Mouse (Mus musculus): ENCODE results near the gene Daam2. TPM values are rescaled to one million over a fixed set of nuclear protein-coding genes. Genes with fewer than 3 reads are reported as not detected.
"Not testable (repeated sequence)": the region's sequence is repeated elsewhere in the genome, so short reads cannot be mapped to it uniquely, and the experiment has no call there.

Daam2 gene
- polyA plus RNA-seq, 1 experiment from 2014 or later = 3.9 TPM

DNA sequence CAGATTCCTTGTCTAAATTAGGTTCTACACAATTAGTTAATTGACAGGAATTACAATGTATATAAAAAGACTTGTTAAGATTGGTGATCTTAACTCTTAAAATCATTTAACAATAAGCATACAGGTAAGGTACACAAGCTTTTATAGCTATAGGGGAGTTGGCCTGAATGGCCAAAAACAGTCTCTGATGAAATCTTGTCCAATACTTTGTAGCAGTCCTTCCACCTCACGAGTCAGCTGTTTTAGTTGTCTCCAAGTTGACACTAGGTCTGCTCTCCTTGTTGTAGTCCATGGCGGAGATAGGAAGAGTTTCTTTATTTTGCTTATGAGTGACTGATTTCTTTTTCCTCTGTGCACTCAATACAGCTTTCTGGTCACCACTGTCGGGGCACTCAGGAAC lies 121.3 kb downstream of the Daam2 start:
- ATAC-seq (replicated peaks; ENCODE audit: insufficient number of reproducible peaks, insufficient read depth, low FRiP score, low read depth); H3K36me3 ChIP-seq: not testable (repeated sequence)
- WGBS = 63% methylated on average over 3 of the region's 3 CpGs

DNA sequence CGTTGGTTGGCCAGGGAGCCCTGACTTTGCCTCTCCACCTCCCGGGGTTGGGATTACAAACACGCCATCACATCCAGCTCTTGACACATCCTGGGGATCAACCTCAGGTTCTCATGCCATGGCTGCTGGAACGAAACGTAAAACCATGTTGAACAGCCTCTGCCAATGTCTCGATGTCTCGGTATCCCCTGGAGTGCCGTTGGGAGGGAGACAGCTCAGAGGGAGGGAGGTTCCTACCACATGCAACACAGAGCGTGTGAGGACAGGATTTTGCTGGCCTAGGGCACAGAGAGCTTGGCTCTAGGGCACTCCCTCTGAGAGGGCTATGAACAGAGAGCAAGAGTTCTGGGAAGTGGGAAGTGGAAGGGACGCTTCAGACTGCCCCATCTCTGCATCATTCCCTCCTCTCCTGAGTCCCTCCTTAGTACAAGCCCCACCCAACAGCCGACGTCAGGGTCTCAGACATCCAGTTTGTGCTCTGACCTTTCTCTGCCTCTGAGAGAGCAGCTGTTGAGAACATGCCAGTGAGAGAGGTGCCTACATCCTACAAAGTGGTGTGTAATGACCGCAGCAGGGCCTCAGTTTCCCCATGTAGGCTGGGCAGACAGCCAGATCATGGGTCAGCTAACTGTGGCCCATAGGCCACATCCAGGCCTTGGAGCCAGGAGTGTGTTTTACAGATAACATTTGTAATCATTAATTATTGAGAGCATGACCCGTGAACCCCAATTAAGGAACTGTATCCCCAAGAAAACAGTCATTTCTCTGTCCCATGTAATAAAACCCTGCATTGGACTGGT lies 123.6 kb downstream of the Daam2 start:
- Histone ChIP-seq H3K4me2 (no peak overlapping the region), H3K27ac (no peak overlapping the region), H3K4me3 (no peak overlapping the region), H3K27me3 (no peaks in the 10 kb centered on the region), H3K4me1 (replicated peaks) (no peaks in the 10 kb centered on the region), H3K9ac (no peak overlapping the region), H3K36me3 (peaks cover 13% of the 10 kb centered on the region), H3K9me3 (replicated peaks) (no peaks in the 10 kb centered on the region)
- ATAC-seq (replicated peaks; ENCODE audit: insufficient number of reproducible peaks, insufficient read depth, low FRiP score, low read depth) = no peak
- WGBS = 69% methylated on average over 14 of the region's 14 CpGs

More for the DNA sequence above, 121.3 kb downstream of the Daam2 start:
- H3K9ac ChIP-seq; H3K4me2 ChIP-seq; H3K9me3 ChIP-seq (replicated peaks); H3K27me3 ChIP-seq; H3K27ac ChIP-seq; H3K4me3 ChIP-seq; H3K4me1 ChIP-seq (replicated peaks): not testable (repeated sequence)

DNA sequence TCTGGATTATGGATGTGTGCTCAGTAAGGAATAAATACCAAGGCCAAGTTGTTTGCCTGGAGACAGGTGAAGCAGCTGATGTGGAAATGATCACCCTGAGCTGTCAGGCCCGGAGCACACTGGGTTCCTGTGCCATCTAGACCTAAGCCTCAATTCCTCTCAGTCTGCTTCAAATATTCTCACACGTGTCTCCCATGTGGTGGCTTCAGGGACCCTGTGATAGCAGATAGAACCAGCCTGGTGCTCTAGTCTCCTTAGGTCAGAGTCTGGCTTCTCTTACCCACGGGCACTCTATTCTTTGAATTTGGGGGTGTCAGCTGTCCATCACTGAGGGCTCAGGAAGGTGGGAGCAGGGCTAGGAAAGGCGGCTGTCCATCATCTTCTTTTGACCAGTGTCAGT lies 124.4 kb downstream of the Daam2 start:
- no peak for ATAC-seq (replicated peaks; ENCODE audit: insufficient number of reproducible peaks, insufficient read depth, low FRiP score, low read depth)

DNA sequence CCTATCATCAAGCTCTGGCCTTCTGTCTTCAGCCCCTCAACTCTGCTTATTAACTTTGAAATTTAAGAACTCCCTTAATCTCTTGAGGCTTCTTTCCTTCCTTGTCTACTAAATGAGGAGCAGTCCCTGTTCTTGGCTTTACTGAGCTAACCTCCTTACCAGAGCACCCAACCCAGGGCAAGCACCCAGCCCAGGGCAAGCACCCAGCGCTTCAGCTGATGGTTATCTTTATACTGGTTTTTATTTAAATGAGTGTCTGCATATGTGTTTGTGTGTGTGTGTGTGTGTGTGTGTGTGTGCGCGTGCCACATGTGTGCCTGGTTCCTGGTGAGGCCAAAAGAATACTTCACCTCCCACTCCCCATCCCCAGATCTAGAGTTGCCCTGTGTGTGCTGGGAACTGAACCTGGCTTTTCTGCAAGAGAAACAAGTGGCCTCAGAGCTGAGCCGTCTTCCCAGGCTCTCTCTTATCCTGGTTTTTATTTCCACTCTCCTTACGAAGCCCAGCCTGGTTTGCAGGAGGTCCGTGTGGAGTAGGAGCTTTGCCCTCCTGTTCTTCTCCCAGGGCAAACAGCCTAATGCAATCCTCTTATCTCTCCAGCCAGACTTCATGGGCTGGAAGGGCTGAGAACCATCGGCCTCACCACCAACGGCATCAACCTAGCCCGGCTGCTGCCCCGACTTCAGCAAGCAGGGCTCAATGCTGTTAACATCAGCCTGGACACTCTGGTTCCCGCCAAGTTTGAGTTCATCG lies 125.1 kb downstream of the Daam2 start:
- Histone ChIP-seq H3K27ac (no peak overlapping the region), H3K27me3 (no peaks in the 10 kb centered on the region), H3K4me2 (no peak overlapping the region), H3K36me3 (peaks cover 26% of the 10 kb centered on the region), H3K9ac (no peak overlapping the region), H3K9me3 (replicated peaks) (no peaks in the 10 kb centered on the region), H3K4me1 (replicated peaks) (no peaks in the 10 kb centered on the region), H3K4me3 (no peak overlapping the region)
- WGBS = 56% methylated on average over 12 of the region's 12 CpGs
- ATAC-seq (replicated peaks; ENCODE audit: insufficient number of reproducible peaks, insufficient read depth, low FRiP score, low read depth) = 0 out of 2 replicates have a peak, but pooled peaks have one; percentile 22

More for the DNA sequence above, 124.4 kb downstream of the Daam2 start:
- Histone ChIP-seq H3K4me1 (replicated peaks) (no peaks in the 10 kb centered on the region), H3K4me2 (no peak overlapping the region), H3K9me3 (replicated peaks) (no peaks in the 10 kb centered on the region), H3K27me3 (no peaks in the 10 kb centered on the region), H3K27ac (no peak overlapping the region), H3K36me3 (peaks cover 21% of the 10 kb centered on the region), H3K4me3 (no peak overlapping the region), H3K9ac (no peak overlapping the region)
- 79% methylated on average over 4 of the region's 4 CpGs for WGBS

DNA sequence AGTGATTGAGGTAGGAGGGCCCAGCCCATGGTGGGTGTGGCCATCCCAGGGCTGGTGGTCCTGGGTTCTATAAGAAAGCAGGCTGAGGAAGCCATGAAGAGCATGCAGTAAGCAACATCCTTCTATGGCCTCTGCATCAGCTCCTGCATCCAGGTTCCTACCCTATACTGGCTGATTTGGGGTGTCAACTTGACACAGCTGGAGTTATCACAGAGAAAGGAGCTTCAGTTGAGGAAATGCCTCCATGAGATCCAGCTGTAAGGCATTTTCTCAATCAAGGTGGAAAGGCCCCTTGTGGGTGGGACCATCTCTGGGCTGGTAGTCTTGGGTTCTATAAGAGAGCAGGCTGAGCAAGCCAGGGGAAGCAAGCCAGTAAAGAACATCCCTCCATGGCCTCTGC lies 126.8 kb downstream of the Daam2 start:
- not testable (repeated sequence) for H3K27ac ChIP-seq; H3K9me3 ChIP-seq (replicated peaks); H3K4me3 ChIP-seq; H3K27me3 ChIP-seq; ATAC-seq (replicated peaks; ENCODE audit: insufficient number of reproducible peaks, insufficient read depth, low FRiP score, low read depth); H3K4me2 ChIP-seq; H3K9ac ChIP-seq; H3K4me1 ChIP-seq (replicated peaks)
- H3K36me3 ChIP-seq = peaks cover 31% of the 10 kb centered on the region

DNA sequence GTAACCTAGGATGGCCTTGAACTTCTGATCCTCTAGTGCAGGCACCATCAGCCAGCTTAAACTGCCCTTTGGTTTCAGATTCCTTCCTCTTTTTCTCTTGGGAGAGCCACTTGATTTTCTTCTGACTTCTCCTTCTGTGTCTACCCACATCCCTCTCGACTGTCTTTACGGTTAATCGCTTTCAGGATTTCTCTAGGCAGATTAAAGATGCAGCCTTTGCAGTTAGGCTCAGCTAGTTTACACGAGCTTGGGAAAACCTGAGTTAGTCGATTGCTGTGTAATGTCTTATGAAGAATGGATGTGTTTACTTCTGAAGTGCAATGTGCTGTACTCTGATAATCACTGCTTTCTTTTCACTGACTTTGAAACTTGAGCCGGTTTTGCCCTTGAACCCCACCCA lies 127.5 kb downstream of the Daam2 start:
- H3K4me3 ChIP-seq = no peak overlapping the region
- no peak overlapping the region for H3K4me2 ChIP-seq
- no peak overlapping the region for H3K27ac ChIP-seq
- H3K4me1 ChIP-seq (replicated peaks) = peaks cover 12% of the 10 kb centered on the region
- no peaks in the 10 kb centered on the region for H3K9me3 ChIP-seq (replicated peaks)
- H3K9ac ChIP-seq = no peak overlapping the region
- H3K27me3 ChIP-seq = no peaks in the 10 kb centered on the region
- no peak for ATAC-seq (replicated peaks; ENCODE audit: insufficient number of reproducible peaks, insufficient read depth, low FRiP score, low read depth)
- 83% methylated on average over 6 of the region's 6 CpGs for whole genome bisulfite sequencing
- peaks cover 31% of the 10 kb centered on the region for H3K36me3 ChIP-seq

DNA sequence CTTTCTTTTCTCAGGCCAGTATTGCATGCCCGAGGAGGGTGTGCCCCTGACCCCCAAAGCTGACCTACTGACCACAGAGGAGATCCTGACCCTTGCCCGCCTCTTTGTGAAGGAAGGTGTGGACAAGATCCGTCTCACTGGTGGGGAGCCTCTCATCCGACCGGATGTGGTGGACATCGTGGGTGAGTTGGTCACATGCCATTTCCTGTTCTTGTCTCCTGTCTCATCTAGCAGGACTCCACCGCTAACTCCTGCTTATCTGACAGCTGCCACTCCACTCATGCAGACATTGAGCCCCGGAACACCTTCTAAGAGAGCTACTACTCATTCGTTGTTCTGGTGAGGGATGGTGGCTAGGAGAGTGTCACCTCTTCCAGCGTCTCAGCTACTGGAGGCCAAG lies 129.1 kb downstream of the Daam2 start:
- H3K4me1 ChIP-seq (replicated peaks) = peaks cover 17% of the 10 kb centered on the region
- H3K27ac ChIP-seq = no peak overlapping the region
- 83% methylated on average over 10 of the region's 10 CpGs for WGBS
- peaks cover 27% of the 10 kb centered on the region for H3K36me3 ChIP-seq
- H3K4me2 ChIP-seq = no peak overlapping the region
- no peak overlapping the region for H3K9ac ChIP-seq
- ATAC-seq (replicated peaks; ENCODE audit: insufficient number of reproducible peaks, insufficient read depth, low FRiP score, low read depth) = no peak
- no peaks in the 10 kb centered on the region for H3K27me3 ChIP-seq
- no peaks in the 10 kb centered on the region for H3K9me3 ChIP-seq (replicated peaks)
- H3K4me3 ChIP-seq = no peak overlapping the region

DNA sequence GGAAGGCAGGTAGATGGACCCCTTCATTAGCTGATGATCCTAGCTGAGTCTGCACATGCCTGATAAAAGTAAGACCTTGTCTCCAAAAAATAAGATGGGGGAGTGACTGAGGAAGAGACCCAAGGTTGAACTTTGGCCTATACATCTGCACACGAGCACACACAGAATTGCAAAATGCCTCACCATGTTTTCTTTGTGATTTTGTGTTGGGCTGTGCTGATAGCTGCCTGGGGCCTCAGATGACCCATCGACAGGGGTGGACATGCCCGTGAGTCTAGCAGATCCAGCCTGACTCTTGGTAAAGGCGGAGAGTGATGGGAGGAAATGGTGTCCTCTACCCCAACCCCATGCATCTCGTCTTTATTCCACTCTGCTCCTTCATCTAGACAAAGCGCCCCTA lies 129.9 kb downstream of the Daam2 start:
- Histone ChIP-seq H3K27me3 (no peaks in the 10 kb centered on the region), H3K4me3 (no peak overlapping the region), H3K4me1 (replicated peaks) (peaks cover 26% of the 10 kb centered on the region), H3K9me3 (replicated peaks) (no peaks in the 10 kb centered on the region), H3K36me3 (peaks cover 27% of the 10 kb centered on the region), H3K4me2 (no peak overlapping the region), H3K27ac (no peak overlapping the region), H3K9ac (no peak overlapping the region)
- WGBS = 61% methylated on average over 6 of the region's 6 CpGs
- no peak for ATAC-seq (replicated peaks; ENCODE audit: insufficient number of reproducible peaks, insufficient read depth, low FRiP score, low read depth)

DNA sequence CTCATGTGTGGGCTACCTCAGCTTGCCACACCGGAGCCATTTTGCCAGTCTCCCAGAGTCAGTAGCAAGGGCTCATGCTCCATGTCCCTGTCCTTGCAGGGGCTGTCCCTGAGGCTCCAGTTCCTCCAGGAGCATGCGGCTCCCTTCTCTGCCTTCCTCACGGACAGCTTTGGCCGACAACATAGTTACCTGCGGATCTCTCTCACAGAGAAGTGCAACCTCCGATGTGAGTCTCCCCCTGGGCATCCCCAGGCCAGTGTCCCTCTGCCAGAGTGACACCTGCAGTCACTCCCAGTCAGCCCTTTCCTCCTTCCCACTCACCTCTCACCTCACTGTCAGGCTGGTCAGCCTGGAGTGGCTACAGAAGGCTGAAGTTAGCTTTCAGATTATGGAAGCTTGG lies 131.1 kb downstream of the Daam2 start:
- Histone ChIP-seq H3K4me1 (replicated peaks) (peaks cover 33% of the 10 kb centered on the region), H3K27ac (no peak overlapping the region), H3K4me2 (no peak overlapping the region), H3K36me3 (peaks cover 27% of the 10 kb centered on the region), H3K27me3 (no peaks in the 10 kb centered on the region), H3K9me3 (replicated peaks) (no peaks in the 10 kb centered on the region), H3K4me3 (no peak overlapping the region), H3K9ac (no peak overlapping the region)
- ATAC-seq (replicated peaks; ENCODE audit: insufficient number of reproducible peaks, insufficient read depth, low FRiP score, low read depth) = no peak
- WGBS = 90% methylated on average over 6 of the region's 6 CpGs

DNA sequence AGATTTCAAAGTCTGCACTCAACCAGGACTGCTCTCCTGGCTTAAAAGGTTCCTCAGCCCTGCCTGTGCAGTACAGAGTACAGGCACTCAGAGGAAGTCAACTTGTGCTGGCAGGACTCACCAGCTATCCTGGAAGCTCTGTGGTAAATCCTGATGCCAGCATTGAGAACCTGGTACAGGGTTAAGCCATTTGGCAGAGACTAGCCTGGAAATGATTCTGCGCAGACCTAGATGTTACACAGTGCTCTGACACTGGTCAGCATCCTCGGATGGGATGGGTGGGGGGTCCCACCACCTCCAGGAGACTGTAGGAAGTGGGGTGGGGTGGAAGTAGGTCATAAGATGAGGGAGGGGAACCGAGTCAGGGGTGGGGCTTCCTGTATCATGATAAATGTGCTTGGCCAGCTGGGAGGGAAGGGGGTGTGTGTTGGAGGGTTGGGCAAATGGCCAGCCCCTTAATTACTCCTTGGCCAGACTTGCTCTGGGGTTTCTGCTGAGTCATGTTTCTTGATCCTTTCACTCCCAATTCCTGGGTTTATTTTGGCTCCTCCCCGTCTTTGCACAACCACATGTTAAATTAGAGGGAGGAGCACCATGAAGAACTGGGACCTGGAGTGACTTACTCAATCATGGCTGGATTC lies 132.0 kb downstream of the Daam2 start:
- H3K9ac ChIP-seq = no peak overlapping the region
- WGBS = 60% methylated on average over 4 of the region's 4 CpGs
- H3K4me3 ChIP-seq = no peak overlapping the region
- no peak for ATAC-seq (replicated peaks; ENCODE audit: insufficient number of reproducible peaks, insufficient read depth, low FRiP score, low read depth)
- H3K36me3 ChIP-seq = peaks cover 27% of the 10 kb centered on the region
- H3K9me3 ChIP-seq (replicated peaks) = no peaks in the 10 kb centered on the region
- peaks cover 33% of the 10 kb centered on the region for H3K4me1 ChIP-seq (replicated peaks)
- peak overlapping the region; percentile 31 for H3K27ac ChIP-seq
- H3K4me2 ChIP-seq = no peak overlapping the region
- H3K27me3 ChIP-seq = no peaks in the 10 kb centered on the region

DNA sequence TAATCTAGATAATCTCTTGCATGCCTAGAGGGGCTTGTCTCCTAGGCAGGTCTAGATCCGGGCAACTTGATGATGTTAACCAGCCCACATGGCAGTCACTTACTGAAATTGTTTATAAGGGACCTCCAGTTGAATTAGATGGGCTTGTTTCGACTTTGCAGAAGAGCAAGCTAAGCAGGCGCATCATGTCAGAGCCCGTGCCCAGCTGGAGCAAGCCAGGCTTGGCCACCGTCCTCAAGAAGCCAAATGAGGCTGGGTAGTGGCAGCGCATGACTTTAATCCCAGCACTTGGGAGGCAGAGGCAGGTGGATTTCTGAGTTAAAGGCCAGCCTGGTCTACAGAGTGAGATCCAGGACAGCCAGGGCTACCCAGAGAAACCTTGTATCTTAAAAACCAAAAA lies 133.0 kb downstream of the Daam2 start:
- peaks cover 33% of the 10 kb centered on the region for H3K4me1 ChIP-seq (replicated peaks)
- H3K27ac ChIP-seq = no peak overlapping the region
- no peak overlapping the region for H3K4me3 ChIP-seq
- no peak for ATAC-seq (replicated peaks; ENCODE audit: insufficient number of reproducible peaks, insufficient read depth, low FRiP score, low read depth)
- H3K4me2 ChIP-seq = no peak overlapping the region
- WGBS = 87% methylated on average over 6 of the region's 6 CpGs
- H3K9me3 ChIP-seq (replicated peaks) = no peaks in the 10 kb centered on the region
- H3K36me3 ChIP-seq = peaks cover 23% of the 10 kb centered on the region
- H3K9ac ChIP-seq = no peak overlapping the region
- H3K27me3 ChIP-seq = no peaks in the 10 kb centered on the region

Measured in heart, embryonic 15.5 days (tissue).